Mouse (Mus musculus) megakaryocyte, adult 5-6 weeks (primary cell): ENCODE data around the gene Fam81a. TPM values are rescaled to one million over a fixed set of nuclear protein-coding genes. Genes with fewer than 3 reads are reported as not detected.

ENCODE experiments used
- ATAC-seq: 2 replicates; pipeline ENCODE4 v1.8.0; 2016; ENCODE audit warnings: mild to moderate bottlenecking, inconsistent platforms; ENCODE audit not compliant: poor library complexity, severe bottlenecking
- total RNA-seq, 2 experiments: library from RNA; stranded (forward) in 1 of 2; stranded (reverse) in 1 of 2; fragments of 153-499, 151-499 nt in 1 of 2; fragments of 221-1000, 200-1000 nt in 1 of 2; gene quantifications; 2 replicates each; pipeline versions ENCODE4 v1.2.3 to v1.2.4; 2015 to 2017

Gene Fam81a
- total RNA-seq, 2 experiments from 2014 or later: 0.07 TPM; not detected in 1

- ATAC-seq: no peak
Observed at GRCm38 (mm10) chr9:70110871-70111270, 31.5 kb downstream of the Fam81a start.

DNA sequence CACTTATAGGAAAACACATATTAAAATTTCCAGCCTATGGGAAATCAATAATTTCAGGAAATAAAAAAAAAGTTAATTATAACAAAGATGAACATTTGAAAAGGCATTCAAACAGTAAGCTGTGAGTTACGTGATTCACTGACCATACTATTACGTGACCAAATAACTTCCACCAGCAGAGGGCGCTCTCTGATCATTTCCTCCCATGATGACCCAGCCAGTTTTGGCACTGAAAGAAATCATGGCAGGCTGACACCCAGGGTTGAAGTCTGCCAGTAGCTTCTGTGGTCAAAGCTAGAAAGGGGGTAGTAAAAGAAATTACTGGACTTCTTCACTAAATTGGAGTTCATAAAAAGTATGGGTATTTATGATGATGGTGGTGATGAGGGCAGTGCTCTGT lies 33.1 kb downstream of the Fam81a start:
- no peak for ATAC-seq

DNA sequence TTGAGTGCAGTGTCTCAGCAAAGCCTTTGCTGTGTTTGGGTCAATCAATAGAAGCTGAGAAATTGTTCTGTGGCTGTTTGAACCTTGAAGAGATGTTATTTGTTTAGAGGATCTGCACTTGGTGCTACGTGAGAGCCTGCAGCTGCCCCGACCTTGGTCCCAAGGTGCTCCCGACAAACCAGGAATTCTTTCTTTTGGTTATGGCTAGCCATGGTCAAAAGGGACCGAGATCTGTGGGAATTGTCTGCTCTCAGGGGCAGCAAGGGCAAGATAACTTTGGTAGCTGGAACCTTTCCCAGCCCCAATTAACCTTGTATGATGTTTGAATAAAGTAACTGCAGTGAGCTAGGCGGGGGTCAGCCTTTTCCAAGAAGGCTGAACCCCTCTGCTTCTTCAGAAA lies 34.2 kb downstream of the Fam81a start:
- ATAC-seq: no peak

DNA sequence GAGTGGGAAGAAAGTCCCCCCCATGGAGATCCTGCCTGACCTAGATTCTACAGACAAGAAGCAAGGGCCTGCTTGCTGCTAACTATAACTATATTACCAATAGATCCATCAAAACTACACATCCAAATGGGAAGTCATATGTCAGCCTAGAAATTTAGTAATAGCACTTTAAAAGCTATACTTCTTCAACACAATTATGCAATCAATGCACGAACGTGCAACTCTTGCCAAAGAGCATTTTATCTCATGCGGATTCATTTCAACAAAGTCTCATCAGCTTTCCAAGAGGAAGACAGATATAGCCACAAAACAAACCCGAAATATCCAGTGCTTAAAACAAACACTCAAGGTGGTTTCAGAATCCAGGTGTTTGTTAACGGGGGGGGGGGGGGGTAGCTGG lies 36.8 kb downstream of the Fam81a start:
- no peak for ATAC-seq

GRCm38 (mm10) chr9:70103106-70103505 lies 39.3 kb downstream of the Fam81a start:
- no peak for ATAC-seq

DNA sequence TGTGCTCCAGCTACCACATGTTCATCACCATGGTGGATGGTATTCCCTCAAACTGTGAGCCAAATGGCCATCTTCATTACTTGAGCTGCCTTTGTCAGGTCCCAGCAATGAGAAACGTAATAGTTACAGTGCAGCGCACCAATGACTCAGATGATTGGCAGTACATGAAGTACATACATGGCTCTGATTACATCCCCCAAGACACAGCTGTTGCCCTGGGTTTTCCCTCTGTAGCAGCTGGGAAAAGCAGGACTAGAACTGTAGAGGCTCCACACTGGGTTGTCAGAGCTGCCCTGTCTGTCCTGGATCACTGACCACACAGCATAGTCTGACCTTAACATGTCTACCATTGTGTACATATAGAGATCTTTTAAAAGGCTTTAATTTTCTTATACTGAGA lies 44.8 kb downstream of the Fam81a start:
- no peak for ATAC-seq

- ATAC-seq: no peak
Observed at GRCm38 (mm10) chr9:70095016-70095415, 47.3 kb downstream of the Fam81a start.

DNA sequence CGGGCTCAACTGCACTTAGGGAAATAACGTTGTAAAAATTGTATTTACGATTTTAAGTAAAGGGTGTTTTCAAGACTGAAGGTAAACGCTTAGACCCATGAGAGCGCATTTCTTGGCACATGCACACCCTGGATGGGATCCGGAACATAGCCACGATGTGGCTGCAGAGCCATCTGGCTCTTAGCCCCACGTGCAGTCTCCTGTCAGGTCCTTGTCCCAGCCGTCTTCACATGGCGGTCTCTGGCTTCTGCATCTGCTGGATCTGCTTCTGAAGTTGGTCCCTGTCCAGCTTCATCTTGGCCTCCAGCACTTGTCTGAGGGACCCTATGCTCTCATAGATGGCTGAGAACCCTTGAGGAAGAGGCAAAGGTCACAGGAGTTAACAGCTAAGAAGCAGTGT lies 51.8 kb downstream of the Fam81a start:
- no peak for ATAC-seq

DNA sequence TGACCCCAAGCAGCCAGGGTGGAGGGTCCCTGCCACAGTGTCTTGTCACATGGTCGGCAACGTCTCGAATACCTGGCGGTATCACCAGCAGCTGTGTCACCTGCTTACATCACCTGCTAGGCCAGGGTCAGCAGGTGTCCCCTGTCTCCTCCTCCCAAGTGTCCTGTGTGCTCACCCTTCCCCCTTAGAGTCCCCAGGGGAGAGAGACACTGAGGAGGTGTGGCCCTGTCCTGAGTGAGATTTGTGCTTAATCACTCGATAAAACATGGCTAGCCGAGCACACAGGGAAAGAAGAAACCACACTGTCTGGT lies 53.6 kb downstream of the Fam81a start:
- no peak for ATAC-seq

GRCm38 (mm10) chr9:70088041-70088785 lies 54.1 kb downstream of the Fam81a start:
- ATAC-seq: no peak

DNA sequence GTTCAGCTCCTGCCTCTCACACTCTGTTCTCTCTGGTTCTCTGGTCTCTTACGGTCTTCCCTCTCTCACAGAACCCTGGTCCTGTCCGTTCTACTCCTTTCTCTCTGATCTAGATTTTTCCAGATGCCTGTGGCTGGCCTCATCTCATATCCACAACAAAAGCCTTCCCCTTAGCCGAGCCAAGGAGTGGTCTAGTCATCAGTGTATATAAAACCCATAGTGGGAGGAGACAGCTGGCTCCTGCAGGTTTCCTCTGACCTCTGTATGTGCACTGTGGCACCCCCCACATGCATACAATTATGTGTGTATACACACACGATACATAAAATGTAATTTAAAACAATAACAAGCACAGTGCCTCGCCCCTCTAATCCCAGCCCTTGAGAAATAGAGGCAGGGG lies 55.0 kb downstream of the Fam81a start:
- ATAC-seq: no peak

GRCm38 (mm10) chr9:70086091-70086490 lies 56.3 kb downstream of the Fam81a start:
- no peak for ATAC-seq

- ATAC-seq: no peak
Observed at GRCm38 (mm10) chr9:70084107-70084506, 58.3 kb downstream of the Fam81a start.

DNA sequence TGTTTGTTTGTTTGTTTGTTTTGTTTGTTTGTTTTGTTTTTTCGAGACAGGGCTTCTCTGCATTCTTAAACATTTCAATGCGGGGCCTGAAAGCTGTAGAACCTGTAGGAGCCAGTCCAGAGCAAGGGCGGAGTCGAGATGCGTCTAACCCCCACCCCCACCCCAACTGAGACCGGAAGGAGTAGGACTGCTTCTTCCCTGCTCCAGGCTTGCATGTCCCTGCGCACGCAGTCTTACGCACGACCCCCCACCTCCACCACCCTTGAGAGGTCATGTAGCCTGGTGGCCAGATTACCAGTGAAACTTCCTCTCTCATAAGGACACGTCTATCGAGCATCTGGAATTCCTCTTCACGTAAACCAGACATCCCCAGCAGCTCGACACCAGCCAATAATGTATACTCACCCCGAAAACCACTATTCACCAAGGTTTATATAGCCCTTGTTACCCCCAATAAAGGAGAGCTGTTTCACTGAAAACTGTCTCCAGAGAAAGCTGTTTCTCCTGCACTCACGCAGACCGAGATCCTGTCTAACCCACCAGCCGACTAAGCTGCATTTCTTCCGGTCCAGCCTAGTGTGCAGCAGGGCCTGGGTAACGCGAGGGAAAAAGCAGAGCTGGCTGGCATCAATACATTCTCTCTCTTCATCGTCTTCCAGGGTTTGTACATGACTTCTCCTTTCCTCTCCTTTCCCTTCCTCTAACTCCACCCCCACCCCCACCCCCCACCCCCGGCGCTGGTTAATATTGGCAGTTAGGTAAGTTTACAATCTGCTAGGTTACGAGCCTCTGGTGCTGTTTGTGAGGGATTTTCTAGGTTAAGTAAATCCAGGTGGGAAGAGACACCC lies 59.8 kb downstream of the Fam81a start:
- ATAC-seq: no peak

DNA sequence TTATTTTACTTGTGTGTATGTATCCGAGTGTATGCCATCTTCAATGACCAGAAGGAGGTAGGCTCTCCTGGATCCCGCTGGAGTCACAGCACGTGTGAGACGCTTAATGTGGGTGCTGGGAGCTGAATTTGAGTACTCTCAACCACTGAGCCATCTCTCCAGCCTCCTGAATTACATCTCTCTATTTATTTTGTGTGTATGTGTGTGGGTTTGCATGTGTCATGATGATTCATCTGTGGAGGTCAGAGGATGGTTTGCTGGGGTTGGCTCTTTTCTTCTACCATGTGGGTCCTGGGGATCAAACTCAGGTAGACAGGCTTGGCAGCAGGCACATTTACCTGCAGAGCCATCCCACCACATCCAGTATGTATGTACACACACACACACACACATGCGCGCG lies 60.6 kb downstream of the Fam81a start:
- no peak for ATAC-seq

- peak; percentile 24; the same call in 1 of the 2 replicates for ATAC-seq
Observed at GRCm38 (mm10) chr9:70080976-70081375, 61.4 kb downstream of the Fam81a start.

- ATAC-seq: 0 out of 2 replicates have a peak, but pooled peaks have one; percentile 35
Observed at GRCm38 (mm10) chr9:70080027-70080800, 62.1 kb downstream of the Fam81a start.

GRCm38 (mm10) chr9:70078034-70078433 lies 64.3 kb downstream of the Fam81a start:
- ATAC-seq: no peak

DNA sequence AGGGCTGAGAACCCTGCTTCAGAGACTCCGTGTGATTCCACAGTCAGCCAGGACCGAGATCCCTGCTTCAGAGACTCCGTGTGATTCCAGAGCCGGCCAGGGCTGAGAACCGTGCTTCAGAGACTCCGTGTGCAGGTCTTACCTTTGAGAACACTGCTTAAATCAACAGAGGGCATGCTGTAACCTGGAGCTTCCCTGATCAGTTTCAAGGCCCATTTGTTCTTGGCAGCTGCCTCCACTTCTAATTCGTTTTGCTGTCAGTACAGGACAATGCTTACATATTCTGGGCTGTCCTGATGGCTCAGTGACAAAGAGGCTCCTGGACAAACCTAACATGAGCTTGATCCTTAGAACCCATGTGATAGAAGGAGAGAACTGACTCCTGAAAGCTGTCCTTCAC lies 65.2 kb downstream of the Fam81a start:
- ATAC-seq: no peak

GRCm38 (mm10) chr9:70072387-70072786 lies 70.0 kb downstream of the Fam81a start:
- no peak for ATAC-seq

- no peak for ATAC-seq
Observed at GRCm38 (mm10) chr9:70069961-70070435, 72.4 kb downstream of the Fam81a start.
